Mouse (Mus musculus) brown adipose tissue, adult 24 weeks (tissue): ENCODE measurements at regions not wholly inside any gene's neighbourhood (a gene's known extent, or its start where the extent isn't known, plus 50 kb on each side); places are given as distances from the start of the nearest gene placed in this dataset.
A peak's percentile ranks its signal among the peaks of the same experiment; 100 is the strongest.
"Not testable (repeated sequence)": the region's sequence is repeated elsewhere in the genome, so short reads cannot be mapped to it uniquely, and the experiment has no call there.

ENCODE experiments used
- H3K27ac ChIP-seq: fragments of 200-500 bp; replicated peaks from 2 replicates; pipeline ENCODE4 v1.5.1; 2012; ENCODE audit warnings: low read depth, mild to moderate bottlenecking, low read length
- H3K4me1 ChIP-seq: fragments of 200-500 bp; 2 replicates; pipeline ENCODE4 v1.6.1; 2012; ENCODE audit warnings: low read length, mixed read lengths; ENCODE audit not compliant: control insufficient read depth, insufficient read depth, insufficient read length
- H3K4me3 ChIP-seq: fragments of 200-500 bp; 2 replicates; pipeline ENCODE4 v1.5.1; 2012; ENCODE audit warnings: low read depth, mild to moderate bottlenecking, low read length, moderate library complexity; ENCODE audit not compliant: insufficient read depth

- no peak overlapping the region for H3K27ac ChIP-seq
- no peak overlapping the region for H3K4me3 ChIP-seq
Observed at GRCm38 (mm10) chr7:73238486-73238885, 136.8 kb upstream of the Rgma start.

GRCm38 (mm10) chr7:73243591-73244355 is 131.5 kb upstream of the Rgma start:
- Histone ChIP-seq H3K4me1 (no peaks in the 10 kb centered on the region; the same call in 1 of the 2 replicates), H3K4me3 (no peak overlapping the region), H3K27ac (no peak overlapping the region)

More at GRCm38 (mm10) chr7:73238486-73238885, 136.8 kb upstream of the Rgma start:
- H3K4me1 ChIP-seq, result no peaks in the 10 kb centered on the region

- Histone ChIP-seq H3K4me3 (no peak overlapping the region), H3K27ac (no peak overlapping the region), H3K4me1 (no peaks in the 10 kb centered on the region; the same call in 1 of the 2 replicates)
Observed at GRCm38 (mm10) chr7:73245431-73245830, 129.9 kb upstream of the Rgma start.

- H3K4me3 ChIP-seq, result no peak overlapping the region
- H3K27ac ChIP-seq, result no peak overlapping the region
- H3K4me1 ChIP-seq, result no peaks in the 10 kb centered on the region
Observed at GRCm38 (mm10) chr7:73250593-73250992, 124.7 kb upstream of the Rgma start.

GRCm38 (mm10) chr7:73251187-73251740 is 124.0 kb upstream of the Rgma start:
- no peaks in the 10 kb centered on the region for H3K4me1 ChIP-seq
- H3K4me3 ChIP-seq, result no peak overlapping the region
- no peak overlapping the region for H3K27ac ChIP-seq

GRCm38 (mm10) chr7:73254972-73255371 is 120.3 kb upstream of the Rgma start:
- H3K27ac ChIP-seq, H3K4me3 ChIP-seq, H3K4me1 ChIP-seq: not testable (repeated sequence)

- H3K4me1 ChIP-seq, result no peaks in the 10 kb centered on the region
- no peak overlapping the region for H3K27ac ChIP-seq
Observed at GRCm38 (mm10) chr7:73260140-73260539, 115.2 kb upstream of the Rgma start.

GRCm38 (mm10) chr7:73261750-73262149 is 113.6 kb upstream of the Rgma start:
- Histone ChIP-seq H3K4me1 (no peaks in the 10 kb centered on the region), H3K27ac (no peak overlapping the region), H3K4me3 (no peak overlapping the region)

More at GRCm38 (mm10) chr7:73260140-73260539, 115.2 kb upstream of the Rgma start:
- H3K4me3 ChIP-seq, result no peak overlapping the region

- Histone ChIP-seq H3K4me1 (no peaks in the 10 kb centered on the region), H3K4me3 (no peak overlapping the region), H3K27ac (no peak overlapping the region)
Observed at GRCm38 (mm10) chr7:73262526-73262925, 112.8 kb upstream of the Rgma start.

GRCm38 (mm10) chr7:73269626-73270025 is 105.7 kb upstream of the Rgma start:
- Histone ChIP-seq H3K27ac (no peak overlapping the region), H3K4me1 (no peaks in the 10 kb centered on the region), H3K4me3 (no peak overlapping the region)

- H3K4me1 ChIP-seq, result no peaks in the 10 kb centered on the region; the same call in 1 of the 2 replicates
- H3K4me3 ChIP-seq, result no peak overlapping the region
- no peak overlapping the region for H3K27ac ChIP-seq
Observed at GRCm38 (mm10) chr7:73272787-73273186, 102.5 kb upstream of the Rgma start.

- Histone ChIP-seq H3K4me1 (no peaks in the 10 kb centered on the region; the same call in 1 of the 2 replicates), H3K4me3 (no peak overlapping the region), H3K27ac (peak overlapping the region; percentile 58)
Observed at GRCm38 (mm10) chr7:73275814-73276271, 99.5 kb upstream of the Rgma start.

GRCm38 (mm10) chr7:73278616-73279015 is 96.7 kb upstream of the Rgma start:
- no peaks in the 10 kb centered on the region; the same call in 1 of the 2 replicates for H3K4me1 ChIP-seq
- H3K27ac ChIP-seq, result no peak overlapping the region
- no peak overlapping the region for H3K4me3 ChIP-seq

GRCm38 (mm10) chr7:73279936-73280445 is 95.3 kb upstream of the Rgma start:
- Histone ChIP-seq H3K27ac (no peak overlapping the region), H3K4me3 (no peak overlapping the region), H3K4me1 (no peaks in the 10 kb centered on the region; the same call in 1 of the 2 replicates)

- H3K27ac ChIP-seq, result no peak overlapping the region
- no peak overlapping the region for H3K4me3 ChIP-seq
- no peaks in the 10 kb centered on the region for H3K4me1 ChIP-seq
Observed at GRCm38 (mm10) chr7:73286244-73286643, 89.1 kb upstream of the Rgma start.
